Mouse (Mus musculus) 416B (cell line): ENCODE data around the gene Bach1.

ENCODE experiments used
- DNase-seq: peaks from one replicate; pipeline ENCODE4 v3.0.0; 2011; ENCODE audit warnings: low read depth

Gene Bach1

DNA sequence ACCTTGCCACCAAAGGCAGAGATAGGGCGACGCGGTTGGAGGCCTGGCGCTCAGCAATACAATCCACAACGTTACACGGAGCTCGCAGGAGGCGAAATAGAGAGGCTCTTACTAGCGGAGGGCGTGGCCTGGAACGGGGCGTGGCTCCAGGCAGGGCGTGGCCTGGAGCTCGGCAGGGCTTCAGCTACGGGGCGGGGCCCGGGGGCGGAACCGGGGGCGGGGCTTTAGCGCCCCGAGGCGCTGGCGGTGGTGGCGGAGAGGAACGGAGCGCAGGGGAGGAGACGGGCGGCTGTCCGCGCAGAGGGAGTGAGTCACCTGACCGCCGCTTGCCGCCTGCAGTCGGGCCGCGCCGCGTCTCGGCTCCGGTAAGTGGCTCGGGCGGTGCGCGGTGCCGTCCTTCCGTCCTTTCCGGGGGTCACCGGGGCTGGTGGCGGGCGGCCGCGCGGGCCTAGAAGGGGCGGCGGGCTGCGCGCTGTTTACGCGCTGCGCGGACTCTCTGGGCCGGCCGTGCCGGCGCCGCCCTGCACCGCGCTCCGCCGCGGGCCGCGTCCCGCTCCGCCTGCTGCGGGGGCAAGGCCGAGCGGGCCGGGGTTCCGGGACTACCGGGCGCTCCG lies at the start of gene Bach1:
TSS of gene Bach1 (plus strand) at position 254 of the 614 bp plus-strand sequence.
- DNase-seq, result peak; percentile 97

DNA sequence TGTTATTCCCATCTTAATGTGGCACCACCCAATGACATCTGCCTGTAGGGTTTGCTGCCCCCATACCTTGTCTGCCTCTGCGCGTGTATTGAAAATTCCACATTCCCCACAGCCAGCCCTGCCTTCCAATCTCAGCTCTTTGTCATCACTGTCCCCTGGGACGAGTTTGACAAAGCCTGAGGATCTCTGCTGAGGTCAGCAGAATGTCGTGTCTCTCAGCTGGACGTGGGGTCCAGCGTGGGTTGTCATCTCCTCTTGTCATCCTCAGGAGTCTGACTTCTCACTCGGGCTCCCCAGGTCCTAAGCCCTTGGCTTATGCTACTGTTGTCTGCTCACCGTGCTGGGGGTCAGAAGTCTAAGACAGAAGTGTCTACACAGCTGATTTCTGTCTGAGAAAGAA lies 46.4 kb upstream of the Bach1 start:
- no peak for DNase-seq

DNA sequence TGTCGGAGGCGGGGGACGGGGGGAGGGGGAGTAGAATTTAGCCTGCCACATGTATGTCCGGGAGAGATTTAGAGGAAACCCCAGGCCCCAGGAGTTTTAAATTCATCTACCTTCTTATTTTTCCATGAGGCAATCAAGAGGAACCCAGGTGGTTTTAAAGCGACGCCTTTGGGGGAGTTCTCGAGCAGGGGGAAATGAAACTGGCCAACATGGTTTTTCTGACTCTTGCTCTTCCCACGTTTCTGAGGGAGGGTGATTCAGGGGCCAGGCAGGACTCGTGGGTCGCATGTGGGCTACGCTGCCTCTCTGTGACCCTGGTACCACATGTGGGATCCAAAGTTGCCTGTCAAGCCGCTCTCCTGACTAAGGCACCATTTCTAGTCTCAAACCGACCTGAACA lies 45.8 kb upstream of the Bach1 start:
- DNase-seq, result no peak

DNA sequence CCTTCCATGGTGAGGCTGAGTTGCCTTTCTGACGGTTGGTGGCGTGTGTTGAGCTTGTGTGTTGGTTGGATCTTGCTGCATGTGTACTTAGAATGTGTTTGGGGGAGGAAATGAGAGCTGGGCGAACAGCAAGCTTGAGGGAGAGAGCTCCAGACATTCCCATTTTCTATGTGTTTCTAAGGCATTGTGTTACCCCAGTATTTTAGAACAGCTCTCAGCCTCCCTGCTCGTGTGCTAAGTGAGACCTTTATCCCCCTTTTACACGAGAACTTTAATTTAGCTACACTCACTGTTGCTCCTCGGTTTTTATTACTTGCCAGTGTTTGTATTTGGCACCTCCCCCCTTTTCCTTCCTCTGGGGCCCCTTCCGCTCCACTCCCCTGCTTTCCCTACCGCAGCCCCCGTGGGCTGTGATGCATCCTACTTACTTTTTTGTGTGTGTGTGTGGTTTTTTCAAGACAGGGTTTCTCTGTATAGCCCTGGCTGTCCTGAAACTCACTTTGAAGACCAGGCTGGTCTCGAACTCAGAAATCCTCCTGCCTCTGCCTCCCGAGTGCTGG lies 44.6 kb upstream of the Bach1 start:
- DNase-seq, result peak; percentile 90

DNA sequence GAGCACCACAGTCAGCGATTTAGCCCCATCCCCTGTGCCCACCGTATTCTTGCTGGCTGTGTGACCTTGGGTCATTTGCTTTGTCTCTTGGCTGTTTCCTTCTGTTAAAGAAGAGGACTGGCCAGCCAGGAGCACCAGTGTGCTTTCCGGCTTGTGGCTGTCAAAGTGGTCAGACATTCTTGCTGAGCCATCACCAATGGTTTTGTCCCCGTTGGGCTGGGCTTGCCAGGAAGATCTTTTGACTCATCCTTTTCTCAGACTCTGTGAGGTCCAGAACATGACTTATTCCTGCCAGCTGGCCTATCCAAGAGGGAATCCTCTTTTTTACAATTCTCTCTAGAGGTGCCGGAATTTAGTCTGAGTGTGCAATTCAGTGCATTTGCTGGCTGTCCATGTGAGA lies 43.7 kb upstream of the Bach1 start:
- peak; percentile 95 for DNase-seq

DNA sequence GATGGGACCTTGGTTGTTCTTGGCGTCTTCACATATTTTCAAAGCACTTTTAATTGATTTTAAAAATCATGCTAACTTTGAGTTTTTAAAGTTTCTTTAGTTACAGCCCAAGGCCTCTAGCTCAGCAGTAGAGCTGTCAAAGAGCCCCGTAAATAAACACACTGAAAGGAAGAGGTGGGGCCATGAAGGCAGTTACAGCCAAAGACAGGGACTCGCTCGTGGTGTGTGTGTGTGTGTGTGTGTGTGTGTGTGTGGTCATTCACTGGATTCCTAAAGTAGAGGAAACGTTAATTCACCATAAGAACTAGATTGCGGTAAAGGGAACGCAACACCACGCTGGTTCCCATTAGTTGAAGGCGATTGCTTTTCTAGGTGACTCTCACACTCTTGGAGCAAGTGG lies 43.2 kb upstream of the Bach1 start:
- peak; percentile 75 for DNase-seq

DNA sequence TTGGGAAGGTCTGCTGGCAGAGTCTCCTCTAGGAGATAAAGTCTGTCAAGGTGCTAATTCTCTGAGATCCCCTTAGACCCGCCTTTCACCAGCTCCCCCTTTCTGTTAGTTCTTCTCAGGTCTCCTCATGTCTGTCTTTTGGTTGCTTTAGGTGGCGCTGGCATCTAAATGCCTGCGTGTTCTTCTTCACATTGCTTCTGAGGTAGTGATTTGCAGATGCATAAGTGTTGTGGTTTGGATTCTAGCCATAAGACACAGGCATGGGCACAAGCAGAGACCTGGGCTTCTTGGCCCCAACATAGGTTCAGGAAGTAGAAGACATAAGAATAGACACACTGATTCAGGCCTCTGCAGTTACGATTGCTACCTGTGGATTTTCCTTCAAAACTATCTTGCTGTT lies 42.0 kb upstream of the Bach1 start:
- peak; percentile 59 for DNase-seq

DNA sequence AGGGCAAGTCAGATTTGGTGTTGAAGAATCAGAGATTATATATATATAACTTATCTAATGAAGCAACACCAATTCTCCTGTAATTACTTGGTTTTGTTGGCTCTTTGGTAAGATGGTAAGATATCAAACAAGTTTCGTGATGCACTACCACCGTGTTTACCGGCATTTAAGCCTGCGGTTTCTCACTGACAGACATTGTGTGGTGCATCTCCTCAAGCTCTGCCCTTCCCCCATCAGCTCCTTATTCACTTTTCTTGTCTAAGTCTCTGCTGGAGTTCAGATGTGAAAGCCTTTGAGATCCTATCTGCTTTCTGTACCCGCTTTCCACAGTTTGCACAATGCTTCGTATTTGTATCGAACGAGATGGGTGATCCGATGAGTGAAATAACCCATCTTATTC lies 41.5 kb upstream of the Bach1 start:
- no peak for DNase-seq

DNA sequence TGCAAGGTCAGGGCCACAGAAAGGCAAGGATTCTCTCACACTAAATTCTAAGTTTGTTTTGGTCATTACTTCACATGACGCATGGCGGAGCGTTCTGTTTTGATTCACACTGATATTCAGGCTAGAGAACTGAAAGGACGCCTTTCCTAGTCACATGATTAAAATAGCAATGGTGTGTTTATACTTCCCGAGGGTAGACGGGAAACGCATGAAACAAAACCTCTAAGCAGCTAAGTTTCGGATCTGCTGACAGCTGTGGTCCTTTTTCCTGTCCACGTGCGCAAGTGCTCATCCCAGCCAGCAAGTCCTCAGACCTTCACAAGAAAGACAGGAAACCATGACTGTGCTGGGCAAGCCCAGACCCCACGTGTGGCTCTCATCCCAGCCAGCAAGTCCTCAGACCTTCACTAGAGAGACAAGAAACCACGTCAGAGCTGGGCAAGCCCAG lies 37.7 kb upstream of the Bach1 start:
- DNase-seq, result peak; percentile 87

DNA sequence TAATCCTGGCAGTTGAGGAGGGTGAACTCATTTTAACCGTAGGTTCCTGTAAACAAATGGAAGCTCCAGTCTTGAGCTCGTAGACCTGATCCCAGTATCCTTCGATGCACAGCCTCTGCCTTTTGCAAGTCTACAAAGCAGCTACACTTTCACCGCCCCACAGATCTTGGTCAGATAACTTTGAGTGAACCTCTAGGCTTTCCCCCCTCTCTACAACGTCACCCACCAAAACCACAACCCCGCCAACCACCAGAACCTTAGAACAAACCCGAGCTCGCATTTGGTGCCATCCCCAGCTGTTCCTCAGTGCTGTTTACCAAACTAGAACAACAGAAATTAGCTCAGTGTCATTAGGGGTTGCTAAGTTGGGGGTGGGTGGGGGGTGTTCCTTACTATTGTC lies 37.1 kb upstream of the Bach1 start:
- peak; percentile 65 for DNase-seq

DNA sequence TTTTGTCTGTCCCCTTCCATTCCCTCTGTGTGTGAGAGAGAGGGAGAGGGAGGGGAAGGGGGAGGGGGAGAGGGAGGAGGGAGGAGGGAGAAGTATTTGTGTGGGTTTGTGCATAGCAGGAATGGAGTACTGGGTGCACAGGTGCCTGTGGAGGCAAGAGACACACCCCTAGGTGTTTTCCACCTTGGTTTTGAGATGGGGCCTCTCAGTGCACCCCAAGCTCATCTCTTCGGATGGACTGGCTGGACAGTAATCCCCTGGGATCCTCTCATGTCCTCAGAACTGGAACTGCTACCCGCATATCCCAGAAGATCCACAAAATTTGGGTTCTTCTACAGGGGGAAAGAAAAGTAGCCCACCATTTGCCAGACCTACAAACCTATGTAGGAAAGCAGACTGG lies 36.2 kb upstream of the Bach1 start:
- no peak for DNase-seq

DNA sequence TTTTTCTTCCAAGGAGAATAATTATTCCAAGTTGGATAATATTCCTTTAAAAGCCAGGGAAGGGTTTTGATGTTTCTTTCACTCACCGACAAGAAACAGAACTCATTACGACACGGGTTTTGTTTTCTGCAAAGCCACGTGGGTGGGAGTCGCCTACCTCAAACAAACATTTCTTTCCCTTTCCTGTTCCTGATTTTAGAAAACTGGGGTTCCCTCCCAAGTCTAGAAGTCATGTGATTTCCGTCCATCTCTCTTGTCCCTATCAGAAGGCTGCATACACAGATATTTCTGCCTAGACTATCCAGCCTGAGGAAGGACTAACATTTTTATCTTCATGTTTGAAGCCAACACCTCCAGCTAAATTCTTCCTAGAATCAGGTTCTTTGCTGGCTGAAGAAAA lies 34.9 kb upstream of the Bach1 start:
- DNase-seq, result peak; percentile 60

DNA sequence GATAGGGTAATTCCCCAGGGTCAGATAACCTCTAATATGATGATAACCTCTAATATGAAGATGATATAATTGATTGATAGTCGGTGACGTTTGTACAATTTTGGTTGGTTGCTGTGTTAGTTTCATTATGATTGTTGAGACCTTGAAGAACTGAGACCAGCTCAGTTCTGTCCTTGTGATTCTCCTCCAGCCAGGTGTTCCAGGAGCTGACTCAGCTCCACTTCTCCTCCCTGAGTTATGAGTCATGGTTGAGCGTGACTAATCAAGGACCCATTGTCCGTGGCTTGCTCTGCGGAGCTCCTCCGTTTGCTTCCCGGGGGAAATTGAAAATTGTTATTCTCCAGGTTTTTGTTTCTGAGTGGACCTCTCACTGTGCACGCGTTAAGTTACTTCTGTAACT lies 33.5 kb upstream of the Bach1 start:
- DNase-seq, result peak; percentile 51

DNA sequence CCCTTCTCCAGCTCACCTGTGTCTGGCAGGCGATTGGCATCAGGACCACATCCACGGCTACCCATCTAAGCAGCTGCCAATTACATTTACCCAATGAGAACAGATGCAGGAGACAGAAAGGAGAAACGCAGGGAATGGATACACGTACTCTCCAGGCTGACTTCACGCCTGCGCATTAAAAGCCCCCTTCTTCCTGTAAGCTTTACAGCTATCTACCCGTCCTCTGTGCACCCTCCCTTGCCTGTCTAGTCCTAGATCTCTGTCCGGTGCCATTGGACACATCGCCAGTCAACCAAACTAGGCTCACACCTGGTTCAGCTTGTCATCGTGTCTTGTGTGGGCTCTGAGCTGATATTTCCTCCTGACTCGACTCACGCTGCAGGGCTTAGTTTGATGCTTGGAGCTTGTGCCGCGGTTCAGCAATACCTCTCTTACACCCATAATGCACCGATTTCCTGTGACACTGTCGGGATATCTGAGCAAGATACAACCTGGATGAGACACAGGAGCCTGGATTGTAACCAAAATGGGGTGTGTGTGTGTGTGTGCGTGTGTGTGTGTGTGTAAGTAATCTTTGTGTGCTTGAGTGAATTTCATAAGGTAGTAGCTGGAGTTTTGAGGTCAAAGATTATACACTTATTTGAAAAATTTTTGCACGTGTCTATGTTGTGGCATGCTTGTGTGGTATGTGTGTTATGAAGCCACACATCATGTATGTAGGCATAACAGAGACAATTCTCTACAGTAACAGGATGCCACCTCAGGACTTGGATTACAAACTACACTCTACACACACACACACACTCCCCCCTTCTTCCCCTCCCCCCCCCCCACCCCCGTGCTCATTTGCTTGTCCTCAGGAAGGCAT lies 32.8 kb upstream of the Bach1 start:
- no peak for DNase-seq

DNA sequence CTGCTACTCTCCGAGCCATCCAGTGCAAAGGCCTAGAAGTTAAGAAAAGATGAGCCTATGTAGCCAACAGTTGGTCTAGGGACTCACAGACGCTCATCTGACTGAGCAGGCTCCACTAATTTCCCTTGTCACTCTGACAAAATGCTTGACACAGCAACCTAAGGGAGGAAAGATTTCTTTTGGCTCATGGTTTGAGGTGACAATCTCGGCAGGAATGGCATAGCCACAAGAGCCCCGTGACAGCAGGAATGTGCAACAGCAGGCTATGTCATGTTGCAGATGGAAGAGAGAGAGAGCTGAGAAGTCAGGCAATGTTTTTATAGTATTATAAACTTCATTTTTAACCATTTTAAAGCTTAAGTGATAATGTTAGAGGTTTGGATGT lies 32.1 kb upstream of the Bach1 start:
- DNase-seq, result no peak

DNA sequence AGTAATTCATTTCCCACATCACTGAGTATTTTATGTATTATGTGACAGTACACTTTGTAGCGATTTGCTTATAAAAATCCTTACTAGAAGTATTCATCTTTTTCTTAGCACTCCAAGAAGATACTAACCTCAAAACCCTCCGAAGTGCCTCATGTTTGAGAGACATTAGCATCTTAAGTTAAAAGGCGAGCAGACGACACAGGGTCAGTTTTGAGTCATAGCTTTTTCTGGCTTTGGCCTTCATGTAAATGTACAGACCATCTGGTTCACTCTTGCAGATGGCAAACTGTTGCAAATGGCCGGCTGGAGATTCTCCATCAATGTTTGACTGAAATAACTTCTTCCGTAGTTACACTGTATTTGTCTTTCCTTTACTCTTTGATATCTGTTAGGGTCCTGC lies 30.7 kb upstream of the Bach1 start:
- DNase-seq, result no peak

DNA sequence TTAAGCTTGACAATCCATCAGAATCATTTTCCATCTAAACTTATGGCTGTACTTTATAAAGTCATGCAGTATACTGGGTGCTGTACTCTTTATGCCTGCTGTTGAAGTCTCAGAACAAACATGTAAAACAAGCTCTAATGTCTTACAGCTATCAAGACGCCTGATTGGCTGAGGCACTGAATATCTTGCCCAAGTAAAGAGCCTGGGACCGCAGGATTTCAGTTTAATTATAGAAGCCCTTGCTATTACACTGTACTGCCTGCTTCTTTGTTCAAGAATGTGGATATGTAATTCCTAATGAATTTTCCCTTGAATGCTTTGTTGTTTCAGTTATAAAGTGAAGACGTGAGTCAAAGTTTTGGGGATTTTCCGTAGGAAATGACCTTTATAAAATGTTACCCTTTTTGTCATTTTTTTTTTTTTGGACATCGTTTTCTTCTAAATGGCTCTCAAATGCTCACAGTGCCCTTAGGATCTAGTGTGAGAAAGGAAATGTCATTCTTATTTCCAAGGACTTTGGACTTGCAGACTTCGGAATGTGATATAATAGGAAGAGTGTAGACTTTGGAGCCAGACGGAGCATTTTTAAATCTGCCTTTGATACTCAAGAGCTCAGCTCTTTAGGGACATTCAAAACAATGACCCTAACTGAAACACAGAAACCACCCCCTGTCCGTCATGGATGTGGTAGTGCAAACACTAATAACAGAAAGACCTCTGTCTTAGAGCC lies 28.5 kb upstream of the Bach1 start:
- DNase-seq, result no peak

DNA sequence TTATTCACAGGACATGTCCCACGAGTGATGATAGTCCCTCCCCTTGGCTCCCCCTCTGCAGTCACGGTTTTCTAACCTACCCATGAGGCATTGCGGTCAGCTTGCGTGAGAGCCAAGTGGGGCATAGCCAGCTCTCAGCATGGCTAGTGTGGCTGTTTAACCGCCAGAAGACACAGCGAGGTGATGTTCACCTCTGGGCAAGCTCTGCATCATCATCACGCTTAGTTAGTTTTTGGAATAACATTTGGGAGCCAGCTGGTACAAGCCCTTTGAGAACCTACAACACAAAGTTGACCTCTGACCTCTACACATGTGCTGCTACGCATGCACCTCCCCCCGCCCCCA lies 28.0 kb upstream of the Bach1 start:
- DNase-seq, result no peak

DNA sequence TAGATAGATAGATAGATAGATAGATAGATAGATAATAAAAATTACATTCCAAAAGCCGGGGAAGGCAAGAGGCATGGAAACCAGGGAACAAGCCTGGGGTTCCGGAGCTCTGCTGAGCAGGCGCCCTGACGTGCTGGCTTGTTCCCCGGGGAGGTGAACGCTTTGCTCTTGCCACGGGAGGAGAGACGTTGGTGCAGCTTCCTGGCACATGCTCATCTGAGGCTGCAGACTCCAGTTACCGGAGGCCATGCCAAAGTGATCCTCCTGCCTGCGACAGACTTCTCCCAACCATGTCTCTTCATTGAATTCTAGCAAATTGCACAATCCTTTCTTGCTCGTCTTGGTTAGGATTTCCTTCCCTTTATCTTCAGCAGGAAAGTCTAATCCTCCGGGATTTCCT lies 27.4 kb upstream of the Bach1 start:
- DNase-seq, result no peak

DNA sequence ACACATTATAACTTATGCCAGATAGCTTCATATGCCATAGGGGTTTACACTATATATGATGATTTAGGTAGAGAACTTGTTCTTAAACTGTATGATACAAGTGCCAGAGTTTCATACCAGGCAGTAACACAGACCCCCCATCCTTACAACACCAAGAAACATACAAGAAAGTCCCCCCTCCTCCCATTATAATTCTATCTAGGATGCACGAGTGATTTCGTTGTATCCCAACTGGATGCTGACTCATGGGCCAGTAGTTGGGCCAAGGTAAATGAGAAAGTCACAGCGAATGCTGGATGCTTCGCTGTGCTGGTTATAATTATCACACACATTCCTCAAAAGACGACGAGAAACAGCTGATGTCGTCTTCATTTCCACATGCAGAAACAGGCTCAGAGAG lies 25.6 kb upstream of the Bach1 start:
- DNase-seq, result no peak

DNA sequence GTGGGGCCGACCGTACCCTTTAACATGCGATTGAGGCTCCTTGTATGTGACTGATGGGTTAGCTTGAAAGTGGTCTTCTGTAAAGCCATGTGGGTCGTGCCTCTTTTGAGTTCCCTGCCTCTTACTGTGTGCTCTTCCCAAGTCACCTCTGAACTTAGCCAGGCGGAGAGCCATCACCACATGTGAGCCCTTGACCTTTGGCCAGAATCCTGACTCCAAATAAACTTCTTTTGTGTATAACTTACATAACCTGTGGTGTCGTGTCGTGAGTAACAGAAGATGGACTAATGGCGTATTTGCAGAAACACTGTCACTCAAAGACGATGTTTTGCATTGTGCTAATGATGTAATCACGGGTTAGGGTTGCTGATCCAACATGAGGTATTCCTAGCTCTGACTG lies 22.6 kb upstream of the Bach1 start:
- DNase-seq, result no peak

DNA sequence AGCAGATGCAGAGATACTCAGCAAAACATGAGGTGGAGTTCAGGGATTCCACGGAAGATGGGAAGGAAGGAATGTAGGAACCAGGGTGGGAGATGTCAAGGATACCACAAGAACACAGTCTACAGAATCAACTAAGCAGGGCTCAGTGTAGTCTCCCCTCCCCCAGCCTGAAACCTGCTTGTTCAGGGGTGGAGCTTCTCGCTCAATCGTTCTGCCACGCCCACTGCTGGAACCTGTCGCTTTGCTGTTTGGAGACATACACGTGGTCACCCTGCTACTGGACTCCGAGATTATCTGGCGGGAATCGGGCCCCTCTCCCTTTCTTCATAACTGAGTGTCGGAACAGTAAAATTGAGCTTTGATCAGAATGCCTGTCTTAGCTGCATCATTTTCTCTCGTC lies 20.1 kb upstream of the Bach1 start:
- no peak for DNase-seq
